Mouse (Mus musculus) intestine, embryonic 15.5 days (tissue): ENCODE data around the gene H2afy. TPM values are rescaled to one million over a fixed set of nuclear protein-coding genes. Genes with fewer than 3 reads are reported as not detected.

Source experiments
- ATAC-seq: fragments of 200-750 bp; cut with Nextera tagmentation; 2 replicates; pipeline ENCODE4 v1.8.0; 2017; ENCODE audit warnings: moderate TSS enrichment, moderate library complexity
- H3K27ac ChIP-seq: fragments of 300-500 bp; sonication (generic); 2 replicates; pipeline ENCODE4 v1.5.1; 2015; ENCODE audit warnings: mild to moderate bottlenecking, inconsistent platforms
- H3K27me3 ChIP-seq: fragments of 300-500 bp; sonication (generic); replicated peaks from 2 replicates; pipeline ENCODE4 v1.6.1; 2015; ENCODE audit warnings: inconsistent platforms
- H3K36me3 ChIP-seq: fragments of 300-500 bp; sonication (generic); 2 replicates; pipeline ENCODE4 v1.6.1; 2015; ENCODE audit warnings: inconsistent platforms
- H3K4me1 ChIP-seq: fragments of 300-500 bp; sonication (generic); replicated peaks from 2 replicates; pipeline ENCODE4 v1.6.1; 2015; ENCODE audit warnings: inconsistent platforms
- H3K4me2 ChIP-seq: fragments of 300-500 bp; sonication (generic); replicated peaks from 2 replicates; pipeline ENCODE4 v1.6.1; 2015; ENCODE audit warnings: mild to moderate bottlenecking, inconsistent platforms
- H3K4me3 ChIP-seq: fragments of 300-500 bp; sonication (generic); replicated peaks from 2 replicates; pipeline ENCODE4 v1.5.1; 2015; ENCODE audit warnings: inconsistent platforms
- H3K9ac ChIP-seq: fragments of 300-500 bp; sonication (generic); 2 replicates; pipeline ENCODE4 v1.6.1; 2015; ENCODE audit warnings: inconsistent platforms
- H3K9me3 ChIP-seq: fragments of 300-500 bp; sonication (generic); 2 replicates; pipeline ENCODE4 v1.6.1; 2016; ENCODE audit warnings: inconsistent platforms
- WGBS: fragments of 180-500 bp; shearing (Covaris S2); methylation state at CpG from one replicate; pipeline ENCODE4 v1.1.7; 2015; 5-methylcytosine and 5-hydroxymethylcytosine counted together
- polyA plus RNA-seq: library from polyadenylated mRNA; unstranded; fragments of >200 nt; fragmentation: Nextera tagmentation; extraction: Ambion mirVana; gene quantifications from 2 replicates; pipeline ENCODE4 v1.2.1, GENCODE M21; 2015

Gene H2afy
- 297 and 322 TPM in 2 replicates for polyA plus RNA-seq

GRCm38 (mm10) chr13:56136200-56136599, at the start of gene H2afy:
Gene H2afy (minus strand): TSS chr13:56136361.
- WGBS = 79% methylated on average over 2 of the region's 2 CpGs
- Histone ChIP-seq H3K4me2 (peak within 1 kb of the TSS; percentile 81), H3K4me1 (peaks cover 19% of the 10 kb centered on the region), H3K36me3 (no peaks in the 10 kb centered on the region), H3K9ac (peak within 1 kb of the TSS; percentile 91), H3K4me3 (peak within 1 kb of the TSS; percentile 86), H3K27ac (peak within 1 kb of the TSS; percentile 87), H3K9me3 (no peaks in the 10 kb centered on the region), H3K27me3 (no peaks in the 10 kb centered on the region)
- ATAC-seq = no peak

GRCm38 (mm10) chr13:56183687-56184086, 47.5 kb upstream of the H2afy start:
- no peaks in the 10 kb centered on the region for H3K4me1 ChIP-seq
- no peak overlapping the region for H3K4me3 ChIP-seq
- H3K27ac ChIP-seq = no peak overlapping the region
- 83% methylated on average over 5 of the region's 5 CpGs for WGBS
- H3K4me2 ChIP-seq = no peak overlapping the region
- no peaks in the 10 kb centered on the region for H3K9me3 ChIP-seq
- no peaks in the 10 kb centered on the region for H3K36me3 ChIP-seq
- H3K27me3 ChIP-seq = no peaks in the 10 kb centered on the region
- no peak for ATAC-seq
- H3K9ac ChIP-seq = no peak overlapping the region

GRCm38 (mm10) chr13:56181424-56181823, 45.3 kb upstream of the H2afy start:
- H3K36me3 ChIP-seq = no peaks in the 10 kb centered on the region
- no peak overlapping the region for H3K4me3 ChIP-seq
- H3K4me1 ChIP-seq = no peaks in the 10 kb centered on the region
- H3K4me2 ChIP-seq = no peak overlapping the region
- no peaks in the 10 kb centered on the region for H3K27me3 ChIP-seq
- 71% methylated on average over 8 of the region's 8 CpGs for WGBS
- no peak for ATAC-seq
- no peak overlapping the region for H3K27ac ChIP-seq
- no peaks in the 10 kb centered on the region for H3K9me3 ChIP-seq
- H3K9ac ChIP-seq = no peak overlapping the region

GRCm38 (mm10) chr13:56178416-56179035, 42.4 kb upstream of the H2afy start, which contains the start of gene Tifab:
Gene Tifab (minus strand): TSS chr13:56178885.
- H3K27ac ChIP-seq = no peak within 1 kb of the TSS
- no peak for ATAC-seq
- 83% methylated on average over 16 of the region's 16 CpGs for WGBS

GRCm38 (mm10) chr13:56176310-56176709, 40.1 kb upstream of the H2afy start:
- peaks cover 16% of the 10 kb centered on the region for H3K4me1 ChIP-seq
- no peak overlapping the region for H3K4me2 ChIP-seq
- H3K9me3 ChIP-seq = no peaks in the 10 kb centered on the region
- H3K4me3 ChIP-seq = no peak overlapping the region
- no peaks in the 10 kb centered on the region for H3K36me3 ChIP-seq
- no peaks in the 10 kb centered on the region; the same call in 1 of the 2 replicates for H3K27me3 ChIP-seq
- no peak overlapping the region for H3K27ac ChIP-seq
- H3K9ac ChIP-seq = no peak overlapping the region
- no peak for ATAC-seq
- 89% methylated on average over 9 of the region's 9 CpGs for WGBS

More at GRCm38 (mm10) chr13:56178416-56179035, 42.4 kb upstream of the H2afy start, which contains the start of gene Tifab:
- H3K27me3 ChIP-seq = no peaks in the 10 kb centered on the region
- no peaks in the 10 kb centered on the region for H3K9me3 ChIP-seq
- no peak within 1 kb of the TSS for H3K4me2 ChIP-seq
- no peak within 1 kb of the TSS for H3K9ac ChIP-seq
- no peak within 1 kb of the TSS for H3K4me3 ChIP-seq
- 0 out of 2 replicates have a peak, but pooled peaks cover 5% of the 10 kb centered on the region for H3K4me1 ChIP-seq
- no peaks in the 10 kb centered on the region for H3K36me3 ChIP-seq

GRCm38 (mm10) chr13:56175848-56176247, 39.7 kb upstream of the H2afy start:
- Histone ChIP-seq H3K27ac (no peak overlapping the region), H3K4me2 (no peak overlapping the region), H3K27me3 (no peaks in the 10 kb centered on the region; the same call in 1 of the 2 replicates), H3K36me3 (no peaks in the 10 kb centered on the region), H3K9me3 (no peaks in the 10 kb centered on the region), H3K4me1 (peaks cover 21% of the 10 kb centered on the region), H3K9ac (no peak overlapping the region), H3K4me3 (no peak overlapping the region)
- no peak for ATAC-seq
- 46% methylated on average over 4 of the region's 4 CpGs for WGBS

GRCm38 (mm10) chr13:56172901-56173545, 36.9 kb upstream of the H2afy start:
- H3K4me1 ChIP-seq = peaks cover 27% of the 10 kb centered on the region
- H3K9ac ChIP-seq = no peak overlapping the region
- H3K27me3 ChIP-seq = no peaks in the 10 kb centered on the region; the same call in 1 of the 2 replicates
- WGBS = 37% methylated on average over 7 of the region's 7 CpGs
- no peak overlapping the region for H3K4me3 ChIP-seq
- 0 out of 2 replicates have a peak overlapping the region, but pooled peaks have one; percentile 6 for H3K4me2 ChIP-seq
- H3K27ac ChIP-seq = peak overlapping the region; percentile 87
- no peaks in the 10 kb centered on the region for H3K9me3 ChIP-seq
- no peaks in the 10 kb centered on the region for H3K36me3 ChIP-seq
- ATAC-seq = peak; percentile 48

- Histone ChIP-seq H3K9ac (no peak overlapping the region), H3K27ac (peak overlapping the region; percentile 74; the same call in 1 of the 2 replicates), H3K9me3 (no peaks in the 10 kb centered on the region), H3K4me3 (no peak overlapping the region), H3K36me3 (no peaks in the 10 kb centered on the region), H3K4me1 (peaks cover 27% of the 10 kb centered on the region), H3K27me3 (no peaks in the 10 kb centered on the region; the same call in 1 of the 2 replicates), H3K4me2 (no peak overlapping the region)
- no peak for ATAC-seq
- 66% methylated on average over 7 of the region's 7 CpGs for WGBS
These were observed 35.9 kb upstream of the H2afy start for GRCm38 (mm10) chr13:56172106-56172505.

GRCm38 (mm10) chr13:56168403-56168781, 32.2 kb upstream of the H2afy start:
- Histone ChIP-seq H3K27ac (peak overlapping the region; percentile 73), H3K36me3 (no peaks in the 10 kb centered on the region), H3K9ac (no peak overlapping the region), H3K4me1 (peaks cover 28% of the 10 kb centered on the region), H3K4me3 (no peak overlapping the region), H3K27me3 (no peaks in the 10 kb centered on the region; the same call in 1 of the 2 replicates), H3K9me3 (no peaks in the 10 kb centered on the region), H3K4me2 (no peak overlapping the region)
- 0 out of 2 replicates have a peak, but pooled peaks have one; percentile 14 for ATAC-seq
- WGBS = 43% methylated on average over 3 of the region's 3 CpGs

GRCm38 (mm10) chr13:56167446-56168402, 31.6 kb upstream of the H2afy start:
- Histone ChIP-seq H3K9ac (no peak overlapping the region), H3K4me3 (no peak overlapping the region), H3K27me3 (no peaks in the 10 kb centered on the region), H3K27ac (peak overlapping the region; percentile 40; the same call in 1 of the 2 replicates), H3K36me3 (no peaks in the 10 kb centered on the region), H3K9me3 (no peaks in the 10 kb centered on the region), H3K4me1 (peaks cover 24% of the 10 kb centered on the region), H3K4me2 (no peak overlapping the region)
- peak; percentile 58 for ATAC-seq
- 27% methylated on average over 13 of the region's 14 CpGs for WGBS

GRCm38 (mm10) chr13:56165561-56165960, 29.4 kb upstream of the H2afy start:
- H3K4me1 ChIP-seq = peaks cover 9% of the 10 kb centered on the region; the same call in 1 of the 2 replicates
- no peak overlapping the region for H3K4me2 ChIP-seq
- no peaks in the 10 kb centered on the region for H3K9me3 ChIP-seq
- no peaks in the 10 kb centered on the region for H3K27me3 ChIP-seq
- no peak overlapping the region for H3K4me3 ChIP-seq
- no peaks in the 10 kb centered on the region for H3K36me3 ChIP-seq
- WGBS = 84% methylated on average over 11 of the region's 11 CpGs
- H3K9ac ChIP-seq = no peak overlapping the region
- no peak for ATAC-seq
- no peak overlapping the region for H3K27ac ChIP-seq

GRCm38 (mm10) chr13:56164372-56164771, 28.2 kb upstream of the H2afy start:
- no peak for ATAC-seq
- Histone ChIP-seq H3K27me3 (no peaks in the 10 kb centered on the region), H3K9me3 (no peaks in the 10 kb centered on the region), H3K4me3 (no peak overlapping the region), H3K4me2 (no peak overlapping the region), H3K9ac (no peak overlapping the region), H3K36me3 (no peaks in the 10 kb centered on the region), H3K4me1 (peaks cover 16% of the 10 kb centered on the region; the same call in 1 of the 2 replicates), H3K27ac (no peak overlapping the region)
- WGBS = 92% methylated on average over 3 of the region's 3 CpGs
